Mouse (Mus musculus) liver, embryonic 15.5 days (tissue): ENCODE results near the gene Gm572. TPM values are rescaled to one million over a fixed set of nuclear protein-coding genes. Genes with fewer than 3 reads are reported as not detected.

Experiments
- ATAC-seq: fragments of 200-750 bp; cut with Nextera tagmentation; 2 replicates; pipeline ENCODE4 v1.8.0; 2017; ENCODE audit warnings: moderate number of reproducible peaks, mild to moderate bottlenecking, moderate library complexity; ENCODE audit not compliant: insufficient read depth
- H3K27ac ChIP-seq: fragments of 300-500 bp; sonication (generic); replicated peaks from 2 replicates; pipeline ENCODE4 v1.5.1; 2015; ENCODE audit warnings: mild to moderate bottlenecking, inconsistent platforms
- H3K27me3 ChIP-seq: fragments of 300-500 bp; sonication (generic); 2 replicates; pipeline ENCODE4 v1.6.1; 2015; ENCODE audit warnings: mild to moderate bottlenecking, inconsistent platforms
- H3K36me3 ChIP-seq: fragments of 300-500 bp; sonication (generic); replicated peaks from 2 replicates; pipeline ENCODE4 v1.6.1; 2015; ENCODE audit warnings: moderate library complexity, mild to moderate bottlenecking, inconsistent platforms
- H3K4me1 ChIP-seq: fragments of 300-500 bp; sonication (generic); replicated peaks from 2 replicates; pipeline ENCODE4 v1.6.1; 2015; ENCODE audit warnings: inconsistent platforms
- H3K4me2 ChIP-seq: fragments of 300-500 bp; sonication (generic); 2 replicates; pipeline ENCODE4 v1.6.1; 2015; ENCODE audit warnings: moderate library complexity, mild to moderate bottlenecking, inconsistent platforms
- H3K4me3 ChIP-seq: fragments of 300-500 bp; sonication (generic); replicated peaks from 2 replicates; pipeline ENCODE4 v1.5.1; 2015; ENCODE audit warnings: mild to moderate bottlenecking, inconsistent platforms
- H3K9ac ChIP-seq: fragments of 300-500 bp; sonication (generic); 2 replicates; pipeline ENCODE4 v1.6.1; 2015; ENCODE audit warnings: moderate library complexity, mild to moderate bottlenecking, inconsistent platforms
- H3K9me3 ChIP-seq: fragments of 300-500 bp; sonication (generic); replicated peaks from 2 replicates; pipeline ENCODE4 v1.6.1; 2016; ENCODE audit warnings: inconsistent platforms
- WGBS: fragments of 180-500 bp; shearing (Covaris S2); methylation state at CpG from one replicate; pipeline ENCODE4 v1.1.7; 2015; ENCODE audit warnings: mixed read lengths; ENCODE audit not compliant: insufficient replicate concordance; 5-methylcytosine and 5-hydroxymethylcytosine counted together
- polyA plus RNA-seq: library from polyadenylated mRNA; unstranded; fragments of >200 nt; fragmentation: Nextera tagmentation; extraction: Ambion mirVana; gene quantifications from 2 replicates; pipeline ENCODE4 v1.2.1, GENCODE M21; 2015

Gm572 gene
- polyA plus RNA-seq, 1 experiment from 2014 or later = not detected

- Histone ChIP-seq H3K4me1 (peaks cover 29% of the 10 kb centered on the region), H3K27me3 (no peaks in the 10 kb centered on the region), H3K4me2 (no peak overlapping the region), H3K27ac (no peak overlapping the region), H3K36me3 (peaks cover 12% of the 10 kb centered on the region; the same call in 1 of the 2 replicates), H3K9ac (no peak overlapping the region), H3K4me3 (no peak overlapping the region), H3K9me3 (no peaks in the 10 kb centered on the region)
- WGBS = 72% methylated on average over 3 of the region's 3 CpGs
- no peak for ATAC-seq
Measured at GRCm38 (mm10) chr4:148604541-148605165, 38.5 kb upstream of the Gm572 start.

GRCm38 (mm10) chr4:148607758-148608157 is 35.4 kb upstream of the Gm572 start:
- Histone ChIP-seq H3K27me3 (no peaks in the 10 kb centered on the region), H3K4me3 (no peak overlapping the region), H3K36me3 (peaks cover 40% of the 10 kb centered on the region), H3K4me1 (peaks cover 14% of the 10 kb centered on the region; the same call in 1 of the 2 replicates), H3K9me3 (no peaks in the 10 kb centered on the region), H3K9ac (no peak overlapping the region), H3K4me2 (no peak overlapping the region), H3K27ac (no peak overlapping the region)
- no peak for ATAC-seq
- WGBS = 15% methylated on average over 5 of the region's 5 CpGs

- no peak overlapping the region for H3K27ac ChIP-seq
Measured at GRCm38 (mm10) chr4:148609805-148610204, 33.3 kb upstream of the Gm572 start.

GRCm38 (mm10) chr4:148610631-148611364 is 32.3 kb upstream of the Gm572 start:
- Histone ChIP-seq H3K36me3 (peaks cover 67% of the 10 kb centered on the region), H3K9ac (no peak overlapping the region), H3K4me1 (0 out of 2 replicates have a peak, but pooled peaks cover 4% of the 10 kb centered on the region), H3K27me3 (no peaks in the 10 kb centered on the region), H3K9me3 (no peaks in the 10 kb centered on the region), H3K4me2 (no peak overlapping the region), H3K4me3 (no peak overlapping the region), H3K27ac (no peak overlapping the region)
- WGBS = 53% methylated on average over 5 of the region's 5 CpGs
- no peak for ATAC-seq

More at GRCm38 (mm10) chr4:148609805-148610204, 33.3 kb upstream of the Gm572 start:
- Histone ChIP-seq H3K9ac (no peak overlapping the region), H3K4me3 (no peak overlapping the region), H3K4me1 (peaks cover 7% of the 10 kb centered on the region; the same call in 1 of the 2 replicates), H3K4me2 (no peak overlapping the region), H3K27me3 (no peaks in the 10 kb centered on the region), H3K9me3 (no peaks in the 10 kb centered on the region), H3K36me3 (peaks cover 59% of the 10 kb centered on the region)
- whole genome bisulfite sequencing = 80% methylated on average over 5 of the region's 5 CpGs
- no peak for ATAC-seq

GRCm38 (mm10) chr4:148612557-148612956 is 30.6 kb upstream of the Gm572 start:
- H3K4me1 ChIP-seq = 0 out of 2 replicates have a peak, but pooled peaks cover 4% of the 10 kb centered on the region
- ATAC-seq = no peak
- no peaks in the 10 kb centered on the region for H3K9me3 ChIP-seq
- no peak overlapping the region for H3K4me2 ChIP-seq
- H3K27me3 ChIP-seq = no peaks in the 10 kb centered on the region
- WGBS = 73% methylated on average over 4 of the region's 4 CpGs
- peaks cover 76% of the 10 kb centered on the region for H3K36me3 ChIP-seq
- H3K27ac ChIP-seq = no peak overlapping the region
- no peak overlapping the region for H3K9ac ChIP-seq
- H3K4me3 ChIP-seq = no peak overlapping the region

GRCm38 (mm10) chr4:148613738-148614137 is 29.4 kb upstream of the Gm572 start:
- Histone ChIP-seq H3K4me1 (0 out of 2 replicates have a peak, but pooled peaks cover 4% of the 10 kb centered on the region), H3K9me3 (no peaks in the 10 kb centered on the region), H3K4me2 (no peak overlapping the region), H3K27me3 (no peaks in the 10 kb centered on the region), H3K36me3 (peaks cover 84% of the 10 kb centered on the region), H3K27ac (no peak overlapping the region), H3K4me3 (no peak overlapping the region), H3K9ac (no peak overlapping the region)
- ATAC-seq = no peak
- 82% methylated on average over 9 of the region's 9 CpGs for WGBS

- Histone ChIP-seq H3K9ac (no peak overlapping the region), H3K27ac (no peak overlapping the region), H3K4me1 (peaks cover 28% of the 10 kb centered on the region), H3K36me3 (peaks cover 95% of the 10 kb centered on the region), H3K27me3 (no peaks in the 10 kb centered on the region), H3K4me3 (no peak overlapping the region), H3K4me2 (no peak overlapping the region), H3K9me3 (no peaks in the 10 kb centered on the region)
- WGBS = 65% methylated on average over 1 of the region's 1 CpGs
- no peak for ATAC-seq
Measured at GRCm38 (mm10) chr4:148619805-148620204, 23.3 kb upstream of the Gm572 start.

GRCm38 (mm10) chr4:148620718-148621117 is 22.4 kb upstream of the Gm572 start:
- peaks cover 37% of the 10 kb centered on the region for H3K4me1 ChIP-seq
- 85% methylated on average over 1 of the region's 1 CpGs for WGBS
- H3K4me3 ChIP-seq = no peak overlapping the region
- H3K27me3 ChIP-seq = no peaks in the 10 kb centered on the region
- no peak overlapping the region for H3K9ac ChIP-seq
- ATAC-seq = no peak
- H3K9me3 ChIP-seq = no peaks in the 10 kb centered on the region
- H3K4me2 ChIP-seq = no peak overlapping the region
- no peak overlapping the region for H3K27ac ChIP-seq
- peaks cover 89% of the 10 kb centered on the region for H3K36me3 ChIP-seq

GRCm38 (mm10) chr4:148622485-148622884 is 20.6 kb upstream of the Gm572 start:
- Histone ChIP-seq H3K4me1 (peaks cover 44% of the 10 kb centered on the region), H3K9me3 (no peaks in the 10 kb centered on the region), H3K27me3 (no peaks in the 10 kb centered on the region), H3K4me3 (no peak overlapping the region), H3K9ac (no peak overlapping the region), H3K36me3 (peaks cover 72% of the 10 kb centered on the region), H3K4me2 (no peak overlapping the region), H3K27ac (no peak overlapping the region)
- WGBS = 83% methylated on average over 4 of the region's 4 CpGs
- ATAC-seq = no peak

GRCm38 (mm10) chr4:148623609-148624008 is 19.5 kb upstream of the Gm572 start:
- Histone ChIP-seq H3K4me3 (0 out of 2 replicates have a peak overlapping the region, but pooled peaks have one; percentile 0), H3K9me3 (no peaks in the 10 kb centered on the region), H3K9ac (no peak overlapping the region), H3K36me3 (peaks cover 64% of the 10 kb centered on the region), H3K4me1 (peaks cover 47% of the 10 kb centered on the region), H3K4me2 (peak overlapping the region; percentile 24; the same call in 1 of the 2 replicates), H3K27me3 (no peaks in the 10 kb centered on the region), H3K27ac (no peak overlapping the region)
- ATAC-seq = no peak
- 69% methylated on average over 4 of the region's 4 CpGs for WGBS

GRCm38 (mm10) chr4:148625010-148625409 is 18.1 kb upstream of the Gm572 start:
- peak overlapping the region; percentile 99; the same call in 1 of the 2 replicates for H3K9ac ChIP-seq
- H3K27ac ChIP-seq = no peak overlapping the region
- no peak for ATAC-seq
- no peaks in the 10 kb centered on the region for H3K9me3 ChIP-seq
- WGBS = 78% methylated on average over 10 of the region's 10 CpGs
- H3K4me2 ChIP-seq = peak overlapping the region; percentile 88
- peaks cover 44% of the 10 kb centered on the region for H3K4me1 ChIP-seq
- H3K4me3 ChIP-seq = peak overlapping the region; percentile 96
- H3K36me3 ChIP-seq = peaks cover 50% of the 10 kb centered on the region
- no peaks in the 10 kb centered on the region for H3K27me3 ChIP-seq
